Mouse (Mus musculus): ENCODE data around the gene Plk5. TPM values are rescaled to one million over a fixed set of nuclear protein-coding genes. Genes with fewer than 3 reads are reported as not detected.

The Plk5 gene
- polyA plus RNA-seq, 1 experiment, result 6.0 TPM

DNA sequence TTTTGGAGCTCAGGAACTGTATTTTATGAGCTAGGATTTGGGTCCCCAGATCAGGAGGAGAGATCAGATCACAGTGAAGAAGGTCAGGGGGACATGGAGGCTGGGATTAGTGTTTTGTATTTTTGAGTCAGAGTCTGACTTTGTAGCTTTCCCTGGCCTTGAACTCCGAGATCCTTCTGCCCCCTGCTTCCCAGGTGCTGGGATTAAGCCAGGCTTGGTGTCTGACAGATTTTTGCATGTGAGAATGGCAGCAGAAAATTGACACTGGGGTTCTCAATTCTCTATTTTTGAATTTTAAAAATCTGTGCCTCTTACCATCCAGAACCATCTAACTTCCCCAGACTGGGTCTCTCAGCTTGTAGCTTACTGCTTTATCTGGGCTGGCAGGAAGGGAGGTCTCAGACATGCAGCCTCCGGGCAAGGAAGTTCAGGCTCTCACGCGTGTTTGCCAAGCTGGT lies 44.5 kb downstream of the Plk5 start:
- H3K4me1 ChIP-seq (ENCODE audit: control insufficient read depth, insufficient read depth, low read length), result peaks cover 16% of the 10 kb centered on the region
- no peak overlapping the region for H3K4me3 ChIP-seq (replicated peaks; ENCODE audit: extremely low read depth, low read depth, low read length)
- TF ChIP-seq CTCF (IDR thresholded peaks at IDR 0.05; ENCODE audit: insufficient read depth, low read length), result no peak
- no peak for TF ChIP-seq POLR2A (IDR thresholded peaks at IDR 0.05; ENCODE audit: borderline replicate concordance, extremely low read depth, low read depth, low read length)
- DNase-seq, result no peak
- 67% methylated on average over 4 of the region's 4 CpGs for WGBS

DNA sequence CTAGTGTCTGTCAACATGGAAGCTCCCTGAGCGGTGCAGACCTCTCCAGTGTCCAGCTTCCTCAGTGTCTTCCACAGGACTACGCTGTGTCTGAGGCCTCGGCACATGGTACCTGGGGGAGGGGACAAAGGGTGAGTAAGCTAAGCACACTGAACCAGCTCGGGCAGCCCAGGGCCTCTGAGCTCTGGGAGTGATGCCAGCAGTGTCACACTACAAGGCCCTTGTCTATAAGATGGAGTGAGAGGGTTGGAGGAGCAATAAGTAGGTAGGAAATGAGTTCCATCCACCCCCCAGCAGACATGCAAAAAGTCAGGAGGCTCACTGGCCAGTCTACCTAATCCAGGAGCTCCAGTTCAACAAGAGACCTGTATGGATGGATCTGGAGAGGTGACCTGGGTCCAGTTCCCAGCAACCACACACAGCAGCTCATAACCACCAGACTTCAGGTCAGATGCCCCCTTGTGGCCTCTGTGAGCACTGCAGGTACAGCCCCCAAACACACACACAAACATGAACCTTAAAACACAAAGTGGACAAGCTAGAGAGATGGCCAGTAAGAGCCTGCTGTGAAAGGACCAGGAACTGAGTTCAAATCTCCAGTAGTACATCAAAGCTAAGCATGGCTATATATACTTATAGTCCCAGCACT lies 46.9 kb downstream of the Plk5 start:
- H3K4me3 ChIP-seq (replicated peaks; ENCODE audit: extremely low read depth, low read depth, low read length), result no peak overlapping the region
- DNase-seq, result no peak
- TF ChIP-seq POLR2A (IDR thresholded peaks at IDR 0.05; ENCODE audit: borderline replicate concordance, extremely low read depth, low read depth, low read length) (no peak), CTCF (IDR thresholded peaks at IDR 0.05; ENCODE audit: insufficient read depth, low read length) (peak; percentile 68)
- 72% methylated on average over 4 of the region's 4 CpGs for WGBS
- peaks cover 9% of the 10 kb centered on the region for H3K4me1 ChIP-seq (ENCODE audit: control insufficient read depth, insufficient read depth, low read length)

DNA sequence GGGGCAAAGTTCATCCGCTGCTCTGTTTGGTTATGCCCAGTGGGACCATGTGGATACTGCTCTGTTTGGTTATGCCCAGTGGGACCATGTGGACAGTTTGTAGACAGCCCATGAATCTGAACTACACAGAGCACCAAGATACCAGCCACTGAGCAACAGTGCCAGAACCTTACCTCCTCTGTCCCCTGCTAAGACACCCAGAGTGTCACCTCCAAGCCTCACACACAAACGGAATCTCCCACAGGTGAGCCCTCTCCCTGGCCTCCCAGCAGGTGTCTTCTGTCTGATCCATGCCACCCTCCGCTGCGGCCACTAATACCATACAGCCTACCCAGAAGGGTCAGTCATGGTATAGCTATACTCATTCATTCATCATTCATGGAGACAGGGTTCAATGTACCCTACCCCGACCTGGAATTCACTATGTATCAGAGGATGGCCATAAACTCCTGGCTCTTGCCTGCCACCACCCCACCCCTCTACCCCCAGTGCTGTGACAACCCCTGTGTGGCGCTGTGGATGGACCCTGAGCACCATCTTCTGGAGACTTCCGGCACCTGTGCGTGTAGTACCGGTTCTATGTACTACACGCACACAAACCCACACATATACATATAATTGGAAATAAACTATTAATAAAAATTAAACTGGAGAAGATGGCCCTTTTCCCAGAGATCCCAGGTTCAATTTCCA lies 49.4 kb downstream of the Plk5 start:
- no peak for DNase-seq
- H3K4me1 ChIP-seq (ENCODE audit: control insufficient read depth, insufficient read depth, low read length), result peaks cover 3% of the 10 kb centered on the region; the same call in 1 of the 2 replicates
- peak overlapping the region; percentile 74 for H3K4me3 ChIP-seq (replicated peaks; ENCODE audit: extremely low read depth, low read depth, low read length)
- 51% methylated on average over 10 of the region's 10 CpGs for WGBS
- TF ChIP-seq CTCF (IDR thresholded peaks at IDR 0.05; ENCODE audit: insufficient read depth, low read length), result no peak
- TF ChIP-seq POLR2A (IDR thresholded peaks at IDR 0.05; ENCODE audit: borderline replicate concordance, extremely low read depth, low read depth, low read length), result no peak

DNA sequence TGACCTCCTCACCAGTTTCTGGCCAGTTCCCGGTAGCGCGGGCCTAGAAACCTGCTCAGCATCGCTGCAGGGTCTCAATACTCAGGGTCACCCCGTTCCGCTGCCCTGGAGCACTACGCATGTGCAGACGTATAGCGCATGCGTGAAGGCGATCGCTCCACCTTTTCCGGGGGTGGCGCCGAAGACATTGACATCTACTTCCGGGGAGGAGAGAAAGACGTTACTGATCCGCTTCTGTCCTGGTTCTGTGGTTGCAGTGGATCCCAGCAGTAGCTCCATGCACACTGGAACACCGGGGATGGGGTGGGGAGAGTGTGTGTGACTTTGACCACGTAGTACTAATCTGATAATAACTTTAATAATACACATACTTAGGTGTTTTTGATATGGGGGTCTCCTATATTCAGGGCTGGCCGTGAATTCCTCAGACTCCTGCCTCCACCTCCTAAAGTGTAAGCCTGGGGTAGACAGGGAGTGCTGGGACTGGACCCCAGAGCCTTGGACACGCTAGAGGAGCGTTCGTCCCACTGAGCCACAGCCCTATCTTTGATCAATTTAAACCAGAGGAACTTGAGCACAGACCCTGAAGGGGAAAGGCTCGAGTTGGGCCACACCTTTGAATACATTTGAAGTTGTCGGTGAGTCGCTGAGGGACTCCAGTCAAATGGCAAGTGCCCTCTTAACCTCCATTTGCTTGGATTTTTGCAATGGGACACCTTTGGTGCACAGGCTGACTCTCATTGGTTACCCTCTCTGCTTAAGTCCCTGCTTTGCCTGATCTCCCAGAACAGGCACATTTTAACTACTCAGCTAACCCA lies 50.6 kb downstream of the Plk5 start, which contains the start of gene Uqcr11:
Uqcr11 (minus strand) TSS at position 147 of the 818 bp plus-strand sequence.
- H3K4me3 ChIP-seq (replicated peaks; ENCODE audit: extremely low read depth, low read depth, low read length), result peak within 1 kb of the TSS; percentile 74
- TF ChIP-seq POLR2A (IDR thresholded peaks at IDR 0.05; ENCODE audit: borderline replicate concordance, extremely low read depth, low read depth, low read length), result peak; percentile 81; the same call in 1 of the 2 replicates
- no peak for TF ChIP-seq CTCF (IDR thresholded peaks at IDR 0.05; ENCODE audit: insufficient read depth, low read length)
- peaks cover 3% of the 10 kb centered on the region; the same call in 1 of the 2 replicates for H3K4me1 ChIP-seq (ENCODE audit: control insufficient read depth, insufficient read depth, low read length)
- WGBS, result under 1% methylated on average over 27 of the region's 27 CpGs
- DNase-seq, result peak; percentile 91

DNA sequence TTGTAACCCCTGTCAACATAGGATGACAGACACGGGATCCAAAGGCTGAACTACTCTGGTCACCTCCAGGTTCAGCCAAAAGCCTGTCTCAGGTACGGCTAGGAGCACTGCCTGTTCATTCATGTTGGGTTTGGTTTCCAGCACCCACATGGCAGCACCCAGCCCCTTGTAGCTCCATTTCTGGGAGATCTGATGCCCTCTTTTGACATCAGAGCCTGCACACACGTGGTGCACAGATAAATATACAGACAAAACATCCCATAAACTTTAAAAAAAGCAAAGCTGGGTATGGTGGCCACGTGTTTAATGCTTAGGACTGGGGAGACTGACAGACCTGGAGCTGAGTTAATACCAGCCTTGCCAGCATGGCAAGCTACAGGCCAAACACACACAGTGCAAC lies 51.7 kb downstream of the Plk5 start:
- Histone ChIP-seq H3K4me3 (replicated peaks; ENCODE audit: extremely low read depth, low read depth, low read length) (no peak overlapping the region), H3K4me1 (ENCODE audit: control insufficient read depth, insufficient read depth, low read length) (peaks cover 3% of the 10 kb centered on the region; the same call in 1 of the 2 replicates)
- DNase-seq, result no peak
- WGBS, result 38% methylated on average over 4 of the region's 4 CpGs
- TF ChIP-seq CTCF (IDR thresholded peaks at IDR 0.05; ENCODE audit: insufficient read depth, low read length) (no peak), POLR2A (IDR thresholded peaks at IDR 0.05; ENCODE audit: borderline replicate concordance, extremely low read depth, low read depth, low read length) (no peak)

DNA sequence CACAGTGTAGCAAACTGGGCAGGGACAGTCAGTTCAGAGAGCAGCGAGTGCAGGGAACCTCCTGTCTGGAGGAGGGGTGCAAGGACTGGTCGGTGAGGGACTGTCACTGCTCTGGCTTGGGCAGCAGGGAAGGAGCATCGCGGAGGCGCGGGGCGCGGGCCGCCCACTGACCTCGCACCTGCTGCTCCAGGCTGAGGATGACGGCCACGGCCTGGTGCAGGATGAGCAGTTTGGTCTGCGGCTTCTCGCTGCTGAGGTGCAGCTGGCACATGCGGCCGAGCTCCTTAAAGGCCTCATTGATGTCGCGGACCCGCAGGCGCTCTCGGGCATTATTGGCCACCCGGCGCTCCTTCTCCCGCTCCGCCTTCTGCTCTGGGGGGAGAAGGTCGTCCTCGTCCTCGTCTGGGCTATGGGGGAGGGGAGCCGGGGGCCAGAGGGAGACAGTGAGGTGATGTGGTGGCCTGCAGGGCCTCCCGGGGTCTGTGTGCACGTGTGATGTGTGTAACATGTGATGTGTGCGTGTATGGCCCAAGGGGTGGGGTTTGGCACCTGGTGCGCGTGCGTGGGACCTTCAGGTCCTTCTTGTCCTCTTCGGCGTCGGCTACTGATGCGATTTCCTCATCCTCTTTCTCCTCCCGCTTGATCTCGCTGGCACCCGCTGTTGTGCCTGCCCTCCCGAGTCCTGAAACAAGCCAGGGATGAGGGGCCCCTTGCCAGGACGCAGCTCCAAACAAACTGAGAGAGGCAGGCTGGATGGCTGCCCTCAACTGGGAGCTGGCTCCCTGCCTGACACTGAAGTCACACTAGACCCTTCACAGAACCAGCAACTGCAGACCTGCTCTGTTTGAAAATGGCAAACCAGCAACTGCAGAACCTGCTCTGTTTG lies 56.6 kb downstream of the Plk5 start:
- no peak for TF ChIP-seq POLR2A (IDR thresholded peaks at IDR 0.05; ENCODE audit: borderline replicate concordance, extremely low read depth, low read depth, low read length)
- TF ChIP-seq CTCF (IDR thresholded peaks at IDR 0.05; ENCODE audit: insufficient read depth, low read length), result no peak
- Histone ChIP-seq H3K4me1 (ENCODE audit: control insufficient read depth, insufficient read depth, low read length) (no peaks in the 10 kb centered on the region), H3K4me3 (replicated peaks; ENCODE audit: extremely low read depth, low read depth, low read length) (no peak overlapping the region)
- no peak for DNase-seq
- 71% methylated on average over 44 of the region's 44 CpGs for WGBS

Other genes with a start within 250 kb of the Plk5 start
- gene Stk11, start 240.7 kb upstream of the Plk5 start, polyA plus RNA-seq (2012; rRNA removed), result 161 and 168 TPM in 2 replicates
- 709 and 1,054 TPM in 2 replicates for gene Atp5d, start 217.8 kb upstream of the Plk5 start, polyA plus RNA-seq (2012; rRNA removed)
- gene Cbarp, start 215.6 kb upstream of the Plk5 start, polyA plus RNA-seq (2012; rRNA removed), result 29.9 and 31.5 TPM in 2 replicates
- 110 and 150 TPM in 2 replicates for gene Midn, start 208.2 kb upstream of the Plk5 start, polyA plus RNA-seq (2012; rRNA removed)
- 162 and 200 TPM in 2 replicates for gene Cirbp, start 190.5 kb upstream of the Plk5 start, polyA plus RNA-seq (2012; rRNA removed)
- gene 1600002K03Rik, start 183.5 kb upstream of the Plk5 start, polyA plus RNA-seq (2012; rRNA removed), result 11.2 and 14.0 TPM in 2 replicates
- 3.6 and 4.7 TPM in 2 replicates for gene Efna2, start 177.0 kb upstream of the Plk5 start, polyA plus RNA-seq (2012; rRNA removed)
- 39.6 and 42.0 TPM in 2 replicates for gene Mum1, start 130.0 kb upstream of the Plk5 start, polyA plus RNA-seq (2012; rRNA removed)
- gene Ndufs7, start 107.3 kb upstream of the Plk5 start, polyA plus RNA-seq (2012; rRNA removed), result 421 and 497 TPM in 2 replicates
- gene Gamt, start 95.4 kb upstream of the Plk5 start, polyA plus RNA-seq (2012; rRNA removed), result 26.4 and 29.7 TPM in 2 replicates
- gene Dazap1, start 95.0 kb upstream of the Plk5 start, polyA plus RNA-seq (2012; rRNA removed), result 65.9 and 68.5 TPM in 2 replicates
- gene Rps15, start 64.0 kb upstream of the Plk5 start, polyA plus RNA-seq (2012; rRNA removed), result 1,318 and 1,397 TPM in 2 replicates
- 3.8 and 4.1 TPM in 2 replicates for gene Apc2, start 60.5 kb upstream of the Plk5 start, polyA plus RNA-seq (2012; rRNA removed)
- gene 2310011J03Rik, start 35.9 kb upstream of the Plk5 start, polyA plus RNA-seq (2012; rRNA removed), result 58.4 and 62.4 TPM in 2 replicates
- 9.8 and 10.4 TPM in 2 replicates for gene Pcsk4, start 27.0 kb upstream of the Plk5 start, polyA plus RNA-seq (2012; rRNA removed)
- 23.7 and 26.8 TPM in 2 replicates for gene Reep6, start 26.5 kb upstream of the Plk5 start, polyA plus RNA-seq (2012; rRNA removed)
- gene Adamtsl5, start 8.0 kb upstream of the Plk5 start, polyA plus RNA-seq (2012; rRNA removed), result 87.6 and 89.2 TPM in 2 replicates
- 37.5 and 48.3 TPM in 2 replicates for gene Mex3d, start 31.2 kb downstream of the Plk5 start, polyA plus RNA-seq (2012; rRNA removed)
- gene Mbd3, start 43.1 kb downstream of the Plk5 start, polyA plus RNA-seq (2012; rRNA removed), result 131 and 143 TPM in 2 replicates
- gene Uqcr11, start 50.4 kb downstream of the Plk5 start, polyA plus RNA-seq (2012; rRNA removed), result 1,202 and 1,263 TPM in 2 replicates
- 94.7 and 98.6 TPM in 2 replicates for gene Tcf3, start 77.2 kb downstream of the Plk5 start, polyA plus RNA-seq (2012; rRNA removed)
- gene Onecut3, start 138.4 kb downstream of the Plk5 start, polyA plus RNA-seq (2012; rRNA removed), result not detected in 2 replicates
- gene Atp8b3, start 182.7 kb downstream of the Plk5 start, polyA plus RNA-seq (2012; rRNA removed), result 0.08 and 0.11 TPM in 2 replicates
- 61.8 and 62.7 TPM in 2 replicates for gene Rexo1, start 205.1 kb downstream of the Plk5 start, polyA plus RNA-seq (2012; rRNA removed)
- 24.8 and 31.5 TPM in 2 replicates for gene Klf16, start 220.9 kb downstream of the Plk5 start, polyA plus RNA-seq (2012; rRNA removed)
- gene Abhd17a, start 233.9 kb downstream of the Plk5 start, polyA plus RNA-seq (2012; rRNA removed), result 191 and 262 TPM in 2 replicates
- 91.4 and 110 TPM in 2 replicates for gene Scamp4, start 246.4 kb downstream of the Plk5 start, polyA plus RNA-seq (2012; rRNA removed)
- 10.0 and 14.1 TPM in 2 replicates for gene Adat3, start 246.4 kb downstream of the Plk5 start, polyA plus RNA-seq (2012; rRNA removed)
- 1.6 and 2.2 TPM in 2 replicates for gene Gm49322, start 249.6 kb downstream of the Plk5 start, polyA plus RNA-seq (2012; rRNA removed)

Measured in lung, adult 2 months (tissue).